Mouse (Mus musculus): ENCODE data around the gene Kcnk4. TPM values are rescaled to one million over a fixed set of nuclear protein-coding genes. Genes with fewer than 3 reads are reported as not detected.
"Not testable (repeated sequence)": the region's sequence is repeated elsewhere in the genome, so short reads cannot be mapped to it uniquely, and the experiment has no call there.

The Kcnk4 gene
- polyA plus RNA-seq, 1 experiment from 2014 or later, result 5.0 TPM

DNA sequence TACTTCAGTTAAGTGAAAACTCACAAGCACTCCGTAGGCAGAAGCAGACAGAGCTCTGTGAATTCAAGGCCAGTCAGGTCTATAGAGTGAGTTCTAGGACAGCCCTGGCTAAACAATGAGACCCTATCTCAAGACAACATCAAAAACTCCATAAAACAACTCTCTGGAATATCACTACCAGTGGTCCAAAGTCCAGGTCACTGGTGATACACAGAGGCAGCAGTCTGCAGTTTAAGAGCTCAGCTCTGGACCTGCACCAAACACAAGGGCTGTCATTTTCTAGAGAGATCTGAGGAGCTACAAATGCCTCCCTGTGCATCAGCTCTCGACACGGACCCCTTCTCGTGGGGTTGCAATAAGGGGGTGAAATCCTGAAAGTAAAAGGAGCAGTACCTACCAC is 16.0 kb downstream of the Kcnk4 start:
- DNase-seq (ENCODE audit: low spot score), result no peak

DNA sequence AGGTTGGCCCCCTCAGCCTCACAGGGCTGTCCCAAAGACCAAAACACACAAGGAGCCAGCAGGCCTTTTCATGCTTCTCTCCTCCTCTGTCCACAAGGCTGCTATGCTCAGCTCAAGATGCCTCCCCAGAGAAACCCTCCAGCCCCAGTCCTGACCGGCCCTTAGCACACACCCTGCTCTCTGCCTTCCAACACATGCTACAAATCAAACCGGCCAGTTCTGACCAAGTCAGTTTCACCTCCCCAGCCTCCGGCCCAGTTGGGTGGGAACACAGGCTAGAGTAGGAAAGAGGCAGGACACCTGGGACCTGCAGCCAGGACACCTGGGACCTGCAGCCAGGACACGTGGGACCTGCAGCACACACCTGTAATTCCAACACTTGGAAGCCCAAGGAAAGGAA is 17.8 kb downstream of the Kcnk4 start:
- DNase-seq (ENCODE audit: low spot score), result no peak

- no peak for DNase-seq (ENCODE audit: low spot score)
These were observed 19.0 kb downstream of the Kcnk4 start for GRCm38 (mm10) chr19:6915276-6915675.

GRCm38 (mm10) chr19:6914540-6914939 is 19.8 kb downstream of the Kcnk4 start:
- no peak for DNase-seq (ENCODE audit: low spot score)

- DNase-seq (ENCODE audit: low spot score), result no peak
These were observed 20.3 kb downstream of the Kcnk4 start for GRCm38 (mm10) chr19:6913991-6914390.

- peak; percentile 52 for DNase-seq (ENCODE audit: low spot score)
These were observed 21.3 kb downstream of the Kcnk4 start for GRCm38 (mm10) chr19:6913036-6913435.

GRCm38 (mm10) chr19:6912205-6912970 is 21.9 kb downstream of the Kcnk4 start:
- DNase-seq (ENCODE audit: low spot score), result no peak

DNA sequence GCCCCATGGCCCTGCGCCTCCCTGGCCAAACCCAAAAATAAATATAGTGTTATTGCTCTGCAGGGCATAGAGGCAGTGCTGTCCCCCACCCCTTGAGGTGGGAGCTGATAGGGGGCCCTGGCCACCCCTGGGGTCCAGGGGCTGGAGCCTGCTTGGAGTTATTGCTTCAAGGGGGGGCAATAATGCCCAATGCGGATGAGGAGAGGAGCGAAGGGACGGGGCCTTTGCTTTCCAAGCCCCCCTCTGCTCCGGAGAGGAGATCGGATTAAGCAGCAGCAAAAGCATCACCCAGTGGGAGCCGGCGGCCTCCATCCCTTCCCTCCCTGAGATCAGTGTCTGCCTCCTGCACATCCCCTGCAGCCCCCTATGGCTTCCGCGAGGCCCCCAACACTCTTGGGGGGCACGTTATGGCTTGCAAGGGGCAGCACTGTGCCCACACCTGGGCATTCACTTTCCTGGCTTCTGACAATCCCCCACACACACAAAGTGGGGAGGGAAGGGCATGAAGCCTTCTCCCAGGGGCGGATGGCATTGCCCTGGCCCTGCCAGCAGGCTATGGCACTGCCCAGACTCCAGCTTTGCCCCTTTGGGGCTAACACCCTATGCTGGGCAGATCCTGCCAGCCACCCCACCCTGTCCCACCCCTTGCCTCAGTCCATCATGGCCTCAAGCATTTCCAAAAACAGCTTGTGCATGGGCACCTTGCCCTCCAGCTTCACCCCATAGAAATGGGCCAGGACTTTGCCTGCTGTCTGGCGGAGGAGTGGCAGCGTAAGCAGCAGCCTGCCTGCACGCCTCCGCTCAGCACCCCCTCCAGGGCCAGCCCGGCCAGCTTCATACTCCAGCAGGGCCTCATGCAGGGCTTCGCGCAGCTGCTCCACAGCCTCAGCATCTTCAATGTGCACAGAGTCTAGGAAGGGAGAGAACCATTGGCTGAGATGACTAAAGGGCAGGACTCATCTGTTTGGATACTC is 22.9 kb downstream of the Kcnk4 start:
- DNase-seq (ENCODE audit: low spot score), result no peak

GRCm38 (mm10) chr19:6910306-6910705 is 24.0 kb downstream of the Kcnk4 start:
- peak; percentile 43 for DNase-seq (ENCODE audit: low spot score)

GRCm38 (mm10) chr19:6909507-6910289 is 24.6 kb downstream of the Kcnk4 start, which contains the start of the genes Trmt112 and Prdx5:
Gene Trmt112, plus strand, starts transcription at chr19:6909698.
Gene Prdx5, minus strand, starts transcription at chr19:6910106.
- peak; percentile 95 for DNase-seq (ENCODE audit: low spot score)

DNA sequence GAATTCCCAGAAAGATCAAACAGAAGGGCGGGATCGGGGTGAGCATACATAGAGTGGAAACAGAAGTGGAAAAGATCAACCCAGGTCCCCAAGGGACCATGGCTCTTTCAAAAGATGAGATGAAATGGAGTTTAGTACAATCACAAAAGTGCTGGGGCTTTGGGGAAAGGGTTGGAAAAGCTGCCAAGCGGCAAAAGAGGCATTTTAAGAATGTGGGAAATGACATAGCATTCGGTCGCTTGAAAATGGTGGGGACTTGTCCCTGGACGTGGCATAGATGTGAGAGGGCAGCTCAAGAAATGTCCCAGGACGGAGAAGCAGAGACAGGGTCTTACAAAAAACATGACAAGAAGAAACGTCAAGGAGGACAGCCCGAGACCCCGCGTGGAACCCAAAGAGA is 25.3 kb downstream of the Kcnk4 start:
- no peak for DNase-seq (ENCODE audit: low spot score)

GRCm38 (mm10) chr19:6907811-6908540 is 26.3 kb downstream of the Kcnk4 start:
- DNase-seq (ENCODE audit: low spot score), result no peak

GRCm38 (mm10) chr19:6907094-6907493 is 27.2 kb downstream of the Kcnk4 start:
- no peak for DNase-seq (ENCODE audit: low spot score)

GRCm38 (mm10) chr19:6906199-6906598 is 28.1 kb downstream of the Kcnk4 start:
- DNase-seq (ENCODE audit: low spot score), result no peak

DNA sequence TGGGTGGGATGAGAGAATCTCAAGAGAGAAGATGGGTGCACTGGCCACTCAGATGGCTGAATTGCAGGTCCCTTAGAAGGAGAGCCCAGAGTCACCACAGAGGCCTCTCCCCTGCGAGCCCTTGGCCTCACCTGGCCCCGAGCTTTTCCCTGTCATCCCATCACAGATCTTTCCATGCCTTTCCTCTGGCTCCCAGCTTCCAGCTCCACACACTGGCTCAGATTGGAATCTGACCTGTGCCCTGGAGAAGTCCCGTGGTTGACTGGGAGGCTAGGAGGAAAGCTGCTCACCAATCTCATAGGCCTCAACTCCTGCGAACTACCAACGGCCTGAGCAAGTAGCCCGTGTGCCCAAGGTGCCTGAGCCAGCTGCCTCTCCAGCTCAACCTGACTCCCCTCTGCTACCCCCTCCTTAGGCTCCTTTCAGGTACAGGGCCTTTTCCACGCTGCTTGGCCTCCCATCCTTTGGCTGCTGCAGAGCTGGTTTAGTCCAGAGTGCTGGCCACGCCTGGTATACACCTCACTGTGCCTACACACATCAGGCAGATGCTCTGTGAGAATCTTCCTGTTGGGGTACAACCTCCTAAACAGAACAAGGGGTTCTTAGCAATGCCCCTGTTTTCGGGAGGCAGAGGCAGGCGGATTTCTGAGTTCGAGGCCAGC is 28.7 kb downstream of the Kcnk4 start:
- no peak for DNase-seq (ENCODE audit: low spot score)

DNA sequence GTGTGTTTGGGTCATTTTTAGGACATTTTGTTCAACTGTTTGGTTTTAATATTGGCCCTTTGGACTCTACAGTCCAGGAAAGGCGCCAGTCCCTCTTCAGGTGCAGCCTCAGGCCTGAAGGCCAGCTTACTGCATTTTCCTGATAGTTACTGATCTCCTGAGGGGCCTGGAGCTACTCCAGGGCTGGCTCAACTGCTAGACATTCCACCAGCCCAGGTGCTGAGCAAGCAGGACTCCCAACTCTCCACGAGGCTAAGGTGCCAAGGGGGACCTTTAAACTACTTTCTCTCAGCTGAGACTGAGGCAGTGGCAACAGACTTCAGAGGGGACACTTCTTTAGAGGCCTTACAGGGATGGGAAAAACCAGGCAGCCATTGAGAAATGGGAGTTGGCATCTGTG is 29.5 kb downstream of the Kcnk4 start:
- DNase-seq (ENCODE audit: low spot score), result no peak

- DNase-seq (ENCODE audit: low spot score), result no peak
These were observed 31.3 kb downstream of the Kcnk4 start for GRCm38 (mm10) chr19:6903031-6903430.

GRCm38 (mm10) chr19:6899641-6900040 is 34.7 kb downstream of the Kcnk4 start:
- DNase-seq (ENCODE audit: low spot score), result no peak

- not testable (repeated sequence) for DNase-seq (ENCODE audit: low spot score)
These were observed 38.6 kb downstream of the Kcnk4 start for GRCm38 (mm10) chr19:6895608-6896305.
